Mouse (Mus musculus) spleen, postnatal 36 days (tissue): Measurements from ENCODE around the gene Morn5.

ENCODE experiments used
- DNase-seq, 2 experiments: peaks; one replicate each; pipeline ENCODE4 v3.0.0; 2022; ENCODE audit warnings: low spot score in 2 of 2, mixed read lengths in 1 of 2

Morn5 gene

GRCm38 (mm10) chr2:36048748-36049566 lies at the start of gene Morn5, which contains the start of gene Ndufa8:
Gene Morn5, plus strand, starts transcription at chr2:36049458.
Gene Ndufa8, minus strand, starts transcription at chr2:36049406.
- peak; percentile 96 for DNase-seq

- DNase-seq: no peak
Measured at GRCm38 (mm10) chr2:36000390-36000789, 48.9 kb upstream of the Morn5 start.

- DNase-seq: no peak
Measured at GRCm38 (mm10) chr2:36002188-36002587, 47.1 kb upstream of the Morn5 start.

GRCm38 (mm10) chr2:36008071-36008470 lies 41.2 kb upstream of the Morn5 start:
- no peak for DNase-seq

GRCm38 (mm10) chr2:36009386-36009785 lies 39.9 kb upstream of the Morn5 start:
- peak; percentile 39 to 46 for DNase-seq

GRCm38 (mm10) chr2:36010579-36010978 lies 38.7 kb upstream of the Morn5 start:
- no peak for DNase-seq

- DNase-seq: no peak
Measured at GRCm38 (mm10) chr2:36011331-36011825, 37.9 kb upstream of the Morn5 start.

GRCm38 (mm10) chr2:36013010-36013409 lies 36.2 kb upstream of the Morn5 start:
- no peak for DNase-seq

- peak; percentile 6 to 8 for DNase-seq
Measured at GRCm38 (mm10) chr2:36021385-36022159, 27.7 kb upstream of the Morn5 start.

GRCm38 (mm10) chr2:36023291-36023690 lies 26.0 kb upstream of the Morn5 start:
- peak; percentile 11 to 21 for DNase-seq

GRCm38 (mm10) chr2:36032884-36033283 lies 16.4 kb upstream of the Morn5 start:
- DNase-seq: no peak

- DNase-seq: no peak
Measured at GRCm38 (mm10) chr2:36033966-36034365, 15.3 kb upstream of the Morn5 start.

GRCm38 (mm10) chr2:36034898-36035297 lies 14.4 kb upstream of the Morn5 start:
- no peak for DNase-seq

- DNase-seq: no peak
Measured at GRCm38 (mm10) chr2:36035413-36036081, 13.7 kb upstream of the Morn5 start.

- no peak for DNase-seq
Measured at GRCm38 (mm10) chr2:36039297-36039985, 9.8 kb upstream of the Morn5 start.

- no peak for DNase-seq
Measured at GRCm38 (mm10) chr2:36040872-36041271, 8.4 kb upstream of the Morn5 start.

GRCm38 (mm10) chr2:36048164-36048563 lies 1.1 kb upstream of the Morn5 start:
- no peak for DNase-seq

- no peak for DNase-seq
Measured at GRCm38 (mm10) chr2:36049567-36049954, 303 bp downstream of the Morn5 start.

GRCm38 (mm10) chr2:36053249-36053648 lies 4.0 kb downstream of the Morn5 start:
- no peak for DNase-seq

- DNase-seq: no peak
Measured at GRCm38 (mm10) chr2:36056248-36056647, 7.0 kb downstream of the Morn5 start.

- no peak for DNase-seq
Measured at GRCm38 (mm10) chr2:36061409-36061808, 12.2 kb downstream of the Morn5 start.
